Mouse (Mus musculus) forebrain, embryonic 13.5 days (tissue): ENCODE measurements around the gene Zfp428. TPM values are rescaled to one million over a fixed set of nuclear protein-coding genes. Genes with fewer than 3 reads are reported as not detected.

ENCODE experiments used
- ATAC-seq: fragments of 200-750 bp; cut with Nextera tagmentation; 2 replicates; pipeline ENCODE4 v1.8.0; 2017
- H3K27ac ChIP-seq: fragments of 300-500 bp; sonication (generic); 2 replicates; pipeline ENCODE4 v1.5.1; 2015; ENCODE audit warnings: inconsistent platforms, mild to moderate bottlenecking, moderate library complexity
- H3K27me3 ChIP-seq: fragments of 300-500 bp; sonication (generic); 2 replicates; pipeline ENCODE4 v1.6.1; 2015; ENCODE audit warnings: mild to moderate bottlenecking, inconsistent platforms
- H3K36me3 ChIP-seq: fragments of 300-500 bp; sonication (generic); 2 replicates; pipeline ENCODE4 v1.6.1; 2015; ENCODE audit warnings: mild to moderate bottlenecking, inconsistent platforms; ENCODE audit not compliant: poor library complexity, severe bottlenecking
- H3K4me1 ChIP-seq: fragments of 300-500 bp; sonication (generic); 2 replicates; pipeline ENCODE4 v1.6.1; 2015; ENCODE audit warnings: inconsistent platforms
- H3K4me2 ChIP-seq: fragments of 300-500 bp; sonication (generic); 2 replicates; pipeline ENCODE4 v1.6.1; 2015; ENCODE audit warnings: inconsistent platforms, mild to moderate bottlenecking, moderate library complexity
- H3K4me3 ChIP-seq: fragments of 300-500 bp; sonication (generic); 2 replicates; pipeline ENCODE4 v1.5.1; 2015; ENCODE audit warnings: mild to moderate bottlenecking, inconsistent platforms
- H3K9ac ChIP-seq: fragments of 300-500 bp; sonication (generic); 2 replicates; pipeline ENCODE4 v1.6.1; 2015; ENCODE audit warnings: mild to moderate bottlenecking, inconsistent platforms
- H3K9me3 ChIP-seq: fragments of 300-500 bp; sonication (generic); replicated peaks from 2 replicates; pipeline ENCODE4 v1.6.1; 2016; ENCODE audit warnings: inconsistent platforms
- WGBS: fragments of 180-500 bp; shearing (Covaris S2); methylation state at CpG from one replicate; pipeline ENCODE4 v1.1.7; 2015; 5-methylcytosine and 5-hydroxymethylcytosine counted together
- polyA plus RNA-seq: library from polyadenylated mRNA; unstranded; fragments of >200 nt; fragmentation: Nextera tagmentation; extraction: Ambion mirVana; gene quantifications from 2 replicates; pipeline ENCODE4 v1.2.1, GENCODE M21; 2015

Zfp428 gene
- polyA plus RNA-seq, 1 experiment from 2014 or later, result 214 TPM

- 62% methylated on average over 6 of the region's 6 CpGs for WGBS
- H3K36me3 ChIP-seq, result peaks cover 81% of the 10 kb centered on the region
These were observed 57.9 kb downstream of the Zfp428 start for GRCm38 (mm10) chr7:24564607-24565265.

More at GRCm38 (mm10) chr7:24564607-24565265, 57.9 kb downstream of the Zfp428 start:
- no peak overlapping the region for H3K4me2 ChIP-seq
- ATAC-seq, result peak; percentile 45; the same call in 1 of the 2 replicates
- no peaks in the 10 kb centered on the region for H3K9me3 ChIP-seq
- no peaks in the 10 kb centered on the region for H3K4me1 ChIP-seq
- H3K27me3 ChIP-seq, result no peaks in the 10 kb centered on the region
- H3K4me3 ChIP-seq, result no peak overlapping the region
- H3K9ac ChIP-seq, result no peak overlapping the region
- H3K27ac ChIP-seq, result no peak overlapping the region

Other genes with a start within 250 kb of the Zfp428 start
- 9.3 and 9.4 TPM in 2 replicates for gene Zfp93, start 236.6 kb upstream of the Zfp428 start, polyA plus RNA-seq
- gene Zfp61, start 205.8 kb upstream of the Zfp428 start, polyA plus RNA-seq, result 44.0 and 46.2 TPM in 2 replicates
- gene Zfp94, start 190.3 kb upstream of the Zfp428 start, polyA plus RNA-seq, result 20.1 and 20.9 TPM in 2 replicates
- not detected in 2 replicates for gene Tescl, start 173.1 kb upstream of the Zfp428 start, polyA plus RNA-seq
- not detected in 2 replicates for gene Lypd5, start 157.8 kb upstream of the Zfp428 start, polyA plus RNA-seq
- gene Kcnn4, start 136.7 kb upstream of the Zfp428 start, polyA plus RNA-seq, result 0.40 and 0.44 TPM in 2 replicates
- gene Smg9, start 107.4 kb upstream of the Zfp428 start, polyA plus RNA-seq, result 25.7 and 30.4 TPM in 2 replicates
- 0.15 TPM in 1 of 2 replicates, not detected in the other for gene Irgc1, start 54.7 kb upstream of the Zfp428 start, polyA plus RNA-seq
- gene Plaur, start 44.5 kb upstream of the Zfp428 start, polyA plus RNA-seq, result 1.3 TPM in 2 replicates
- gene Cadm4, start 25.0 kb upstream of the Zfp428 start, polyA plus RNA-seq, result 45.8 and 47.0 TPM in 2 replicates
- gene AC161166.1, start 5.4 kb downstream of the Zfp428 start, polyA plus RNA-seq, result 0.97 and 1.1 TPM in 2 replicates
- 15.1 and 17.4 TPM in 2 replicates for gene Irgq, start 23.7 kb downstream of the Zfp428 start, polyA plus RNA-seq
- not detected in 2 replicates for gene Pinlyp, start 39.1 kb downstream of the Zfp428 start, polyA plus RNA-seq
- 89.6 and 99.1 TPM in 2 replicates for gene Xrcc1, start 39.3 kb downstream of the Zfp428 start, polyA plus RNA-seq
- gene Ethe1, start 80.5 kb downstream of the Zfp428 start, polyA plus RNA-seq, result 16.8 and 16.9 TPM in 2 replicates
- 4.7 and 5.1 TPM in 2 replicates for gene Zfp575, start 80.6 kb downstream of the Zfp428 start, polyA plus RNA-seq
- gene Phldb3, start 103.8 kb downstream of the Zfp428 start, polyA plus RNA-seq, result not detected in 2 replicates
- 0.14 TPM in 1 of 2 replicates, not detected in the other for gene Lypd3, start 129.5 kb downstream of the Zfp428 start, polyA plus RNA-seq
- gene Tex101, start 169.7 kb downstream of the Zfp428 start, polyA plus RNA-seq, result not detected in 2 replicates
- gene BC049730, start 202.2 kb downstream of the Zfp428 start, polyA plus RNA-seq, result not detected in 2 replicates
- not detected in 2 replicates for gene Gm4763, start 219.9 kb downstream of the Zfp428 start, polyA plus RNA-seq